Mouse (Mus musculus): ENCODE measurements around the gene Slc25a45. TPM values are rescaled to one million over a fixed set of nuclear protein-coding genes. Genes with fewer than 3 reads are reported as not detected.

Gene Slc25a45
- total RNA-seq, 2 experiments from 2014 or later: 67.9 to 73.5 TPM

GRCm38 (mm10) chr19:5925311-5925855 is 47.8 kb downstream of the Slc25a45 start:
- no peak for ATAC-seq (ENCODE audit: poor library complexity, severe bottlenecking)

DNA sequence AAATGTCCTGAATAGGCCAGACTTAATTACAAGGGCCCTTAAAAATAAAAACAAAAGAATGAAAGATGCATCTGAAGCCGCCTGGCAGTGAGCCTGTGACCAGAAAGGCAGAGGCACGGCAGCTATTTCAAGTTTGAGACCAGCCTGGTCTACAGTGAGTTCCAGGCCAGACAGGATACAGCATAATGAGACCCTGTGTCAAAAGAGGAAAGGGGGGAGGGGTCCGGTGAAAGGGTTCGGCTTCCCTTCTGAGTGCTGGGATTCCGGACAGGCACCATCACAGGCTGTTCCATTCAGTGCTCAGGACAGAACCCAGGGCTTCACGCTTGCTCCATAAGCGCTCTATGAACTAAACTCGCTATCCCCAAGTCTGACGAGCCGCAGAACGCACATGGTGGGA is 49.4 kb downstream of the Slc25a45 start:
- ATAC-seq (ENCODE audit: poor library complexity, severe bottlenecking): no peak

DNA sequence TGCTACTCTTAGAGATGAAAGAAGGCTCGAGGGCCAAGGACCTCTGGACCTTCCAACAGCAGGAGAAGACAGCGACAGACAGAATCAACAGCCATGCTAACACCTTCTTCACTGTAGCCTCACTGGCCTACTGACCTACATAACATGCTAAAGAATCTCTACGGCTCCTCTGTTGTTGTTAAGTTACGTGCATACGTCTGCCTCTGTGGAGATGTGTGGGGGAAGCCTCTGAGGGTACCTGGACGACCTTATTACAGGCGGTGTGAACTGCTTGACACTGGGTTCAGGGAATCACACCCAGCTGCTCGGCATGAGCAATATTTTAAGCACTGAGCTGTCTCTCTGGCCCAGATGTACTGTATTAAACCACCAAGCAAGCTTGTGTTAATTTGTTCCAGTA is 49.9 kb downstream of the Slc25a45 start:
- ATAC-seq (ENCODE audit: poor library complexity, severe bottlenecking): no peak

GRCm38 (mm10) chr19:5928104-5928503 is 50.5 kb downstream of the Slc25a45 start:
- no peak for ATAC-seq (ENCODE audit: poor library complexity, severe bottlenecking)

- no peak for ATAC-seq (ENCODE audit: poor library complexity, severe bottlenecking)
Observed at GRCm38 (mm10) chr19:5928546-5928945, 50.9 kb downstream of the Slc25a45 start.

- ATAC-seq (ENCODE audit: poor library complexity, severe bottlenecking): peak; percentile 68
Observed at GRCm38 (mm10) chr19:5929634-5930596, 52.3 kb downstream of the Slc25a45 start.

DNA sequence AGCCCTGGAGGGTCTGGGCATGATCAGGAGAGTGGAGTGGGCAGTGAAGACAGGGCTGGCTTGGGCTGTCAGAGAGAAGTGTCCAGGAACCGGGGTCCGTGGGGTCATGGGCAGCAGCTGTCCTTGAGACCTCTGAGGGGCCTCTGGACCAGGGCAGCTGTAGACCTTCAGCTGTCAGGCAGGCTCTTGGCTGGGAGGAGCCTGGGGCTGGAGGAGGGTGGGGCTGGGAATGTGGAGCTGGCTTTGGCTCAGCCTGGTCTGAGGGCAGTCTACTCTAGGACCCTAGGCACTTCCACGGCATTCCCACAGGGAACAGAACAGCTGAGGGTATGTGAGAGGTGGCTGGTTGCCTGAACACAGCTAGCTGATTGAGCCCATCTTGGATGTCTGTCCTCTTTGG is 57.7 kb downstream of the Slc25a45 start:
- no peak for ATAC-seq (ENCODE audit: poor library complexity, severe bottlenecking)

Other genes starting within 250 kb of the Slc25a45 start
- 51.9 and 56.6 TPM in 2 replicates for gene Rela, start 240.3 kb upstream of the Slc25a45 start, total RNA-seq (2015)
- gene Rela, start 240.3 kb upstream of the Slc25a45 start, total RNA-seq (2017): 46.1 and 47.8 TPM in 2 replicates
- gene Sipa1, start 214.1 kb upstream of the Slc25a45 start, total RNA-seq (2015): 50.8 and 65.8 TPM in 2 replicates
- 50.1 and 78.7 TPM in 2 replicates for gene Sipa1, start 214.1 kb upstream of the Slc25a45 start, total RNA-seq (2017)
- gene Map3k11, start 189.1 kb upstream of the Slc25a45 start, total RNA-seq (2015): 30.3 and 35.3 TPM in 2 replicates
- gene Map3k11, start 189.1 kb upstream of the Slc25a45 start, total RNA-seq (2017): 39.8 and 50.8 TPM in 2 replicates
- 25.9 and 33.1 TPM in 2 replicates for gene Pcnx3, start 188.9 kb upstream of the Slc25a45 start, total RNA-seq (2015)
- 19.3 and 19.6 TPM in 2 replicates for gene Pcnx3, start 188.9 kb upstream of the Slc25a45 start, total RNA-seq (2017)
- not detected in 2 replicates for gene Kcnk7, start 173.4 kb upstream of the Slc25a45 start, total RNA-seq (2015)
- gene Kcnk7, start 173.4 kb upstream of the Slc25a45 start, total RNA-seq (2017): not detected in 2 replicates
- gene Ehbp1l1, start 151.5 kb upstream of the Slc25a45 start, total RNA-seq (2015): 30.8 and 31.0 TPM in 2 replicates
- gene Ehbp1l1, start 151.5 kb upstream of the Slc25a45 start, total RNA-seq (2017): 118 and 119 TPM in 2 replicates
- gene Fam89b, start 148.2 kb upstream of the Slc25a45 start, total RNA-seq (2015): 95.7 and 114 TPM in 2 replicates
- gene Fam89b, start 148.2 kb upstream of the Slc25a45 start, total RNA-seq (2017): 65.5 and 78.8 TPM in 2 replicates
- gene Ltbp3, start 136.9 kb upstream of the Slc25a45 start, total RNA-seq (2015): 1.5 TPM in 1 of 2 replicates, not detected in the other
- 0.18 and 2.8 TPM in 2 replicates for gene Ltbp3, start 136.9 kb upstream of the Slc25a45 start, total RNA-seq (2017)
- 20.2 and 21.8 TPM in 2 replicates for gene Scyl1, start 106.4 kb upstream of the Slc25a45 start, total RNA-seq (2015)
- 30.9 and 41.5 TPM in 2 replicates for gene Scyl1, start 106.4 kb upstream of the Slc25a45 start, total RNA-seq (2017)
- 21.4 and 21.9 TPM in 2 replicates for gene Frmd8, start 2.5 kb upstream of the Slc25a45 start, total RNA-seq (2015)
- 19.3 and 23.3 TPM in 2 replicates for gene Frmd8, start 2.5 kb upstream of the Slc25a45 start, total RNA-seq (2017)
- gene Tigd3, start 16.3 kb downstream of the Slc25a45 start, total RNA-seq (2015): 0.54 and 0.59 TPM in 2 replicates
- 1.0 and 1.8 TPM in 2 replicates for gene Tigd3, start 16.3 kb downstream of the Slc25a45 start, total RNA-seq (2017)
- 52.2 and 52.4 TPM in 2 replicates for gene Dpf2, start 35.2 kb downstream of the Slc25a45 start, total RNA-seq (2015)
- 88.7 and 107 TPM in 2 replicates for gene Dpf2, start 35.2 kb downstream of the Slc25a45 start, total RNA-seq (2017)
- 3.0 and 3.4 TPM in 2 replicates for gene Cdc42ep2, start 47.0 kb downstream of the Slc25a45 start, total RNA-seq (2015)
- gene Cdc42ep2, start 47.0 kb downstream of the Slc25a45 start, total RNA-seq (2017): 1.7 and 1.9 TPM in 2 replicates
- gene Pola2, start 86.4 kb downstream of the Slc25a45 start, total RNA-seq (2015): 36.9 and 37.7 TPM in 2 replicates
- gene Pola2, start 86.4 kb downstream of the Slc25a45 start, total RNA-seq (2017): 29.0 and 33.7 TPM in 2 replicates
- gene Slc22a20, start 108.3 kb downstream of the Slc25a45 start, total RNA-seq (2015): 0.16 and 0.20 TPM in 2 replicates
- gene Slc22a20, start 108.3 kb downstream of the Slc25a45 start, total RNA-seq (2017): 1.1 and 1.2 TPM in 2 replicates
- gene Capn1, start 138.1 kb downstream of the Slc25a45 start, total RNA-seq (2015): 31.1 and 32.2 TPM in 2 replicates
- 53.7 and 54.8 TPM in 2 replicates for gene Capn1, start 138.1 kb downstream of the Slc25a45 start, total RNA-seq (2017)
- 16.8 and 17.8 TPM in 2 replicates for gene Syvn1, start 168.8 kb downstream of the Slc25a45 start, total RNA-seq (2015)
- 6.3 and 7.2 TPM in 2 replicates for gene Syvn1, start 168.8 kb downstream of the Slc25a45 start, total RNA-seq (2017)
- 28.7 and 35.8 TPM in 2 replicates for gene Mrpl49, start 180.0 kb downstream of the Slc25a45 start, total RNA-seq (2015)
- gene Mrpl49, start 180.0 kb downstream of the Slc25a45 start, total RNA-seq (2017): 31.0 and 33.0 TPM in 2 replicates
- gene Fau, start 180.0 kb downstream of the Slc25a45 start, total RNA-seq (2015): 2,056 and 2,077 TPM in 2 replicates
- gene Fau, start 180.0 kb downstream of the Slc25a45 start, total RNA-seq (2017): 1,670 and 1,985 TPM in 2 replicates
- 8.9 and 10.0 TPM in 2 replicates for gene Znhit2, start 183.4 kb downstream of the Slc25a45 start, total RNA-seq (2015)
- gene Znhit2, start 183.4 kb downstream of the Slc25a45 start, total RNA-seq (2017): 10.4 and 11.3 TPM in 2 replicates
- 4.7 and 8.6 TPM in 2 replicates for gene Tm7sf2, start 190.6 kb downstream of the Slc25a45 start, total RNA-seq (2015)
- gene Tm7sf2, start 190.6 kb downstream of the Slc25a45 start, total RNA-seq (2017): 4.5 and 4.7 TPM in 2 replicates
- gene Vps51, start 199.4 kb downstream of the Slc25a45 start, total RNA-seq (2015): 49.2 and 58.3 TPM in 2 replicates
- gene Vps51, start 199.4 kb downstream of the Slc25a45 start, total RNA-seq (2017): 72.9 and 78.7 TPM in 2 replicates
- not detected in 2 replicates for gene Tmem262, start 202.2 kb downstream of the Slc25a45 start, total RNA-seq (2015)
- not detected in 2 replicates for gene Tmem262, start 202.2 kb downstream of the Slc25a45 start, total RNA-seq (2017)
- not detected in 2 replicates for gene Gm28374, start 204.4 kb downstream of the Slc25a45 start, total RNA-seq (2015)
- 0.33 and 0.51 TPM in 2 replicates for gene Gm28374, start 204.4 kb downstream of the Slc25a45 start, total RNA-seq (2017)
- gene Zfpl1, start 207.1 kb downstream of the Slc25a45 start, total RNA-seq (2015): 15.3 and 15.8 TPM in 2 replicates
- gene Zfpl1, start 207.1 kb downstream of the Slc25a45 start, total RNA-seq (2017): 29.2 and 33.7 TPM in 2 replicates
- gene Cdca5, start 207.2 kb downstream of the Slc25a45 start, total RNA-seq (2015): 30.5 and 32.2 TPM in 2 replicates
- 24.3 and 26.6 TPM in 2 replicates for gene Cdca5, start 207.2 kb downstream of the Slc25a45 start, total RNA-seq (2017)
- 0.62 and 1.2 TPM in 2 replicates for gene AC131692.1, start 216.6 kb downstream of the Slc25a45 start, total RNA-seq (2015)
- 0.15 TPM in 1 of 2 replicates, not detected in the other for gene AC131692.1, start 216.6 kb downstream of the Slc25a45 start, total RNA-seq (2017)
- 0.32 and 1.2 TPM in 2 replicates for gene Naaladl1, start 228.0 kb downstream of the Slc25a45 start, total RNA-seq (2015)
- gene Naaladl1, start 228.0 kb downstream of the Slc25a45 start, total RNA-seq (2017): 0.28 and 0.55 TPM in 2 replicates
- 3.4 and 5.7 TPM in 2 replicates for gene Sac3d1, start 240.8 kb downstream of the Slc25a45 start, total RNA-seq (2015)
- gene Sac3d1, start 240.8 kb downstream of the Slc25a45 start, total RNA-seq (2017): 3.9 and 4.0 TPM in 2 replicates